Mouse (Mus musculus) ovary, postnatal 10 days (tissue): ENCODE data around the gene Mmadhc.

ENCODE experiments used
- DNase-seq: peaks from one replicate; pipeline ENCODE4 v3.0.0; 2022; ENCODE audit warnings: low spot score

The Mmadhc gene

DNA sequence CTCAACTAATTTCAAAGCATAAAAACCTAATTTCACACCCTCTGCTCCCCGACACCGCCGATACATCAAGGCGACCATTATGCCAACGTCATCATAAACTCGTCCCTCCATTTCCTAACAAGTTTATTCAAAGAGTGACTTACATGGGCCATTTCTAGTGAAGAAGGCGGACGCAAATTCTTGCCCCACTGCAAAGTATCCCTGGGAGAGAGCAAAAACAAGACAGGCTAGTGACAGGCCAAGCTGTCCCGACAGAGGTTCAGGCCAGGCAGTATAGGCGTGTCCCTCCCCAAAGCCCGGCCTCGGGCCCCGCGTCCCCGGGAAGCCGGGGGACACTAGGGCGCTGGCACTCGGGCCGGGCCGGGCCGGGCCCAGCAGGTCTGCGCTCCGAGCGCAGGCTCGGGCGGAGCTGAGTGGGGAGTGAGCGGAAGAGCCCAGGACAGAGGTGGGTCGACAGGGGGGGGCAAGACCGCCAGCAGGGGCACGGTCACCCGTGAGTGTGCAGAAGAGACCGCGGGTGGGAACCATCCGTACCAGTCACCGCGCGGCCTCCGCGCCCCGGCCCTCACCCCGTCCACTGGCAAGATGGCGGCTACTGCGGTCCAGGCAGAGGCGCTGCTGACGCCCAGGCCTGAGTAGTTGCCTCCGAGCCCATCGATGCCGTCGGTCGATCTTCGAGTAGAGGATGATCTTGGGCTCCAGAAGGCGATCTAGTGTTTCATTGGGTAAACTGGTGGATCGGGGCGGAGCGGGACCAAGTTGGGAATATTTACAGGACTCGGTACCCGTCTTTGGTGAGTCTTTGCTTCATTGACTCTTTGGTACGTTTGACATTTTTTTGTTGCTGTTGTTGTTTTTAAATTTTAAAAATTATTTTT, at the start of gene Mmadhc:
Gene Mmadhc, minus strand, starts transcription at position 693 of the 878 bp plus-strand sequence.
- peak; percentile 72 for DNase-seq

DNA sequence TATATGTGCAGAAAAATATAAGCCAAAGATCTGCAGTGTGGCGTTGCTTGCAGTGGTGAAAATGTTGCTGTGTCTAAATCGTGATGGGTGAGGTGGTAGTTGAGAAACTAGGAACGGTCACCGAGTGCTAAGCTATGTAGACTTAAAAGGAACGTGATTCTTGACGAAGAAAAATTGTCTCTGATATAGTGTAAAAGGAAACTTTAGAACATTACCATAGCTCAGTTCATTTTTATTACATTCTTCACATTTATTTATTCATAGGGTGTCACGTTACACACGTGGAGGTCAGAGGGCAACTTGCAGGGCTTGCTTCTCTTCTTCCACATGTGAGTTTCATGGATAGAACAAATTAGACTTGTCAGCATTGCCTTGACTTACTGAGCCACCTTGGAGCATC, 47.0 kb upstream of the Mmadhc start:
- DNase-seq: no peak

DNA sequence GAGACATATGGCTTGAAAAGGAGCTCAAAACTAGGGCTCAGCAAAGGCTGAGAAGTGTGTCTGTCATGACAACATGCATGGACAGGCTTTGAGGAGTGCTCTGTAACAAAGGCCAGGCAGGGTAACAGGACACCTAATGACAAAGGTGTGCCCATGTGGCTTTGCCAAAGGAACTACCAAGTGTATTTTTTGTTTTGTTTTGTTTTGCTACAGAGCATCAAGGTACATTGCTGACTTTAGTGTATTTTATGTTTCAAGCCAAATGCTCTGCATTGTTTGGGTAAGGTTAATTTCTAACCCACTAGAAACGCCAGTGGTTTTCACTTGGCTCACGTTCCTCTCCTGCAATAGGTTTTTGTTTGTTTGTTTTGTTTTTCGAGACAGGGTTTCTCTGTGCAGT, 42.5 kb upstream of the Mmadhc start:
- no peak for DNase-seq

DNA sequence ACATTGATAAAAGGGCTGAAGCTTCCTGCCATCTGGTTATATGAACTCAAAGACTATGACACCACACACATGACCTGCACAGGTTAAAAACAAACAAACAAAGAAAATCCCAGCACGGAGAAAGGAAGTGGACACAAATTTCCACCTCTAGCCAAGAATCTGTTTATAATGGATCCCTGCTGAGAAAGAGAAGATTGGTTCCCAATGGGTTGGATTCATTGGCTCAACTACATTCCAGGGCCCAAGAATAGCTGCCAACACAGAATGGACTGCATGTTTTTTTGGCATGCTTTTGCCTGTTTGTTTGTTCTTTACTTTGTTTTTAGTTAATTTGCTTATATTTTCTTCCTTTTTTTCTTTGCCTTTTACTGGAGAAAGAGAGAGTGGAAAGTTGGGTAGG, 41.0 kb upstream of the Mmadhc start:
- no peak for DNase-seq

DNA sequence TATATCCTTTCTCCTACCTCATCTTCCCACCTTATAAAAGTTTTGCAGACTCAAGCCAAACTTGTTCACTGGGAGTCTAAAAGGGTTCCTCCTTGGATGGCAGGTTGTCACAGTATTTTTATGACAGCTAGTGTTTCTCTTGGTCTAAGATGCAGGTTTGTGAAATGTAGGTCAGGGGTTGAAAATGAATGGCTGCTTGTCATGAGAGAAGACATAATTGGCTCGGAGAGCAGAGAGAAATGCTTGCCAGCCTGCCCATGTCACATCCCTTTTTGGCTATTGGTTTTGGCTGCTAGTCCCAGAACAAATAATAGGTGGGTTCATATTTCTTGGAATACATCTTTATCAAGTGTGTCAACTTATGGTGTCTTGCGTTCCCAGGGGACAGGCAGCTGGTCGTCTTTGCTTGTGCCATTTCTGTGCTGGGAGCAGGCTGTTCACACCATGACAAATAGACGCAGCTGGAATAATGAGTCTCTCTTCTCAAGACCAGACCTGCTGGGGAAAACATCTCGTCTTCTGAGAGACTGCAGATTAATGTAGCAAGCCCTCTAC, 35.2 kb upstream of the Mmadhc start:
- no peak for DNase-seq

DNA sequence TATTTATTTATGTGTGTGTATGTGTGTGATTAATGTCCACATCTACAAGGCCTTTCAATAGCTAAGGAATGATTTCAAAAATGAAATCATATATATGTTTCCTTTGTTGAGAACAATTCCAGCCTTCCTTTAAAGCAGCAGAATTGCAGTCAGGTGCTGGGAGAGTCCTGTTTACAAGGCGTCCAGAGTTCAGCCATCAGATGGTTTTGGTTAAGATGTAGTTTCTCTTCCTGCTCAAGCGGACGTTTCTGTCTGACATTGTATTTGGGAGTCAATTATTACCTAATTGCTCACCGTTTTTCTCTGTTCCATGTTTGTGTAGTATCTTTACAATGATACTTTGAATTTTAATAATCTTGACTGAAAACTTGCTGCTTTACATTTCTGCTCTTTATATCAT, 31.6 kb upstream of the Mmadhc start:
- no peak for DNase-seq

DNA sequence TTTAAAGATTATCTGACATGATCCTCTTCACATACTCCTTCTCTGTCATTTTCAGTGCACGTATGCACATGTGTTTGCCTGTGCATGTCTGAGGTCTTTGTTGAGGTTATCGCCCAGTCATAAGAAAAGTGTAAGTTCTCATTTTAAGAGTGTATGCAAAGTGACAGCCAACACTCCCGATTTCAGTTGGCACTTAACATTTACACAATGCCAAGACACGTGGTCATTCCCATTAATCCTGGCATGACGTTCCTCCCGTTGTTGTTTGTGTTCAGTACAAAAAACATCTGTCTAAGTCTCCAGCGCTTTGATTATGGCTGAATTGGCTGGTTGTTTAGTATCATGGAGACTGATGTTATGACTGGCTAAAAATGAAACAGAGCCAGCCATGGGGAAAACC, 28.2 kb upstream of the Mmadhc start:
- DNase-seq: no peak

DNA sequence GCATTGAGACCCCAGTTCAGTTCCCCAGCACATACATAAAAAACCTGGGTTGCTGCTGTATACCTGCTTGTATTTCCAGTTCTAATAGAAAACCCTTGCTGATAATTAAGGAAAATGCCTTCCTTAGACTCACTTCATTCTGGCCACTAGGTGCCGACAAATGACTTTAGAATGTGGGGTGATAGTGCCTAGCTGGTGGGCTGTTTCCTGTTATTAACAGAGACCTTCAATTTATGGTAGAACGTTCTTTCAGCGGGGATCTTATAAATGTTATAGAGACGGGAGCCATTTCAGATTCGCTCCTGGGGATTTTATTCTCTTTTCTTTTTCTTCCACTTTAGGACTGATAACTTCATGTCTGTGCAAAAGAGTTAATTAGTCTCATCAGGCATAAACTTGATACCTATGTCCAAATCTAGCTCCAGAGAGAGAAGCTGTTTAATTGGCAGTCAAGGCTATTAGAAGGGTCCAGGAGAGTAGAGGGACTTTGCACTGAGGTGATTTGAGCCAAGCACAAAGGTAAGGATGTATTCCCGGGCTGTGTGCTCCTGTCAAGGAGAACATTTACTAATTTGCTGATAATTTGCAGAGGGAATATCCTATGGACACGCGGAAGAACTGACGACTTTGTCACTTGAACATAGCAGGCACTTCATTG, 10.2 kb upstream of the Mmadhc start:
- no peak for DNase-seq

DNA sequence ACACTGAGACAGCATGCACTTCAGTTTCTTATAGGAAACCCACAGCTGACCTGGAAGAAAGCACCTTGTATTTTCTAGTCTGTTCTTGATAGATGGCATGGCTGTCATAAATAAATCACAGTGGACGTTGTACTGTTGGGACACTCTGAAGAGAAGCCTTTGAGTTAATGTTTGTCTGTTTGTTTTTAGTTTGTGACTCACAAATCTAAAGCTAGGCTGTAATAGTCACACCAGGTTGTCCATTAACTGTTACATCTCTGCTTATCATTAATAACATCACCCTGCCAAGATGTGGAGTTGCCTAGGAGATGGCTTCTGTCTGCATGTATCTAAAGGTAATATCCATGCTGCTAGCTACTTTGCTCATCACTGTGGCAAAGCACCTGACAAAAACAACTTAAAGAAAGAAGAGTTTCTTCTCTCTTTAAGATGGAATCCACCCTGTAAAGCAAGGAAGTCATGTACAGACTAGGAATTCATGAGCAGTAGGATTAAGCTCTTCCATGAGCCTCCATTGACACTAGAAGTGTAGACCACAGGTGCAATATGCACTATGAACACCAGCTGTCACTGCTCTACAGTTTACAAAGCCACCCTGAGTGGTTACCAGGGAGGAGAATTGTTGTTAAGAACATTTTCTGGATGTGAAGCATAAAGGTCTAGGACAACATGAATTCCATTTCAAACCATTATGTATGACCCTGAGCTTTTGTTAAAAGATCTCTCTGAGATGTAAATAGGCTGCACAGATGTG, 8.4 kb upstream of the Mmadhc start:
- DNase-seq: no peak

DNA sequence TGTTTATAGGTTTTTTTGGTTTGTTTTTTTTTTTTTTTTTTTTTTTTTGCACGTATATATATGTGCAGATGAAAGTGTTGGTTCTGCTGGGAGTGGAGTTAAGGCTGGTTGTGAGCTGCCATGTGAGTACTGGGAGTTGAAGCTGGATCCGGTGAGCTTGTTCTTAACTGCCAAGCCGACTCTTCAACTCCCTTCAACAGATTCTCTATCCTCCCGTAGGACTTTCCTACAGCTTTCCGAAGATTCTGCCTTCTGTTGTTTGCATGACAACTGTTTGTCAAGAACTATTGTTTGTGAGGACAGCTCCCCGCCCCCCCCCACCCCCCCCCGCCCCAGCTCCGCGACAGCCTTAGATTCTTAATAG, 368 bp upstream of the Mmadhc start:
- DNase-seq: no peak

DNA sequence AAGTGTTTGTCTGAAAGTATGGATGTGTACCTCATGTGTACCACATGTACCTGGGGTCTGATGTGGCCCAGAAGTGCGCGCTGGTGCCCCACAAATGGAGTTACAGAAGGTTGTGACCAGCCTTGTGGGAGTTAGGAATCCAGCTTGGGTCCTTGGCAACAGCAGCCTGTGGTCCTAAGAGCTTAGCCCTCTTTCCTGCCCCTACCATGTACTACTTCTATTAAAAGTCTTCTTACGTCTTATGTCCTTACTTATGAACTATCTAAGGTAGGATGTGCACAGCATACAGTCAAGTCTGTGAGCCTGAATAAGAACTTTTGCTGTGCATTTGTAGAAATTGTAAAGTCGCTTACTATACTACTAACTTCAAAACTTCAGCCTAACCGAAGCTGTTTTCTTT, 1.0 kb downstream of the Mmadhc start:
- no peak for DNase-seq

DNA sequence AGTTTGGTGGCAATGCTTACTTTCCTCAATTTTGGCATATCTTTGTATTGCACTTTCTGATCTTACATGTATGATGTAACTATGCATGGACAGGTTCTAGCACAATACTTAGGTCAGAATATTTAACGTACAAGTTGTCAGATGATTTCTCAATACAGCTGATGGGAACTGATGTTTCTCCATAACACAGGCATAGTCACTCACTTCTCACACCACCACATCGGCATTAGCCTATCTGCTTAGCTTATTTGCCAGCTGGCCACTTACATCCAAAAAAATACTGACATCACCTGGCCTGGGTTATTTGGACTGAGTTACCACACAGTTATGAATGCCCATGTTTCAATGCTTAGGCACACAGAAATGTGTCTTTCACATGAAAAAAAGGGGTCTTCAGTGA, 2.5 kb downstream of the Mmadhc start:
- DNase-seq: no peak

DNA sequence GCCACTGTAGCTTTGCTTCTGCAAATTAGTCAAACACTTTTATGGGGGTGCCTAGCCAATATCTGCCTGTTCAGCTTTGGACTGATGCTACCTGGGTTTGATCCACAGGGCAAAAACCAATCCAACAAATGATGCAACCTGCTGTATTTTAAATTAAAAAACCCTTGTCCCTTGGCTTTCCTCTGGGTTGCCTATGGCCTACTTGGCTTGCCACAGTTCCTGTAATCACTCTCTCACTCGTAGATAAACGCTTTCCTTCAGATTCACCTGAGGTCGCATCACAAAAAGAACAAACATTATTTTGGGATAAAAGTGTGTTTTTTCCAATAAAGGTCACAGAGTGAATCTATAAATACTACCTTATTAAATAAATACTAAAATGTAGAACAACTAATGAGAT, 3.0 kb downstream of the Mmadhc start:
- no peak for DNase-seq

DNA sequence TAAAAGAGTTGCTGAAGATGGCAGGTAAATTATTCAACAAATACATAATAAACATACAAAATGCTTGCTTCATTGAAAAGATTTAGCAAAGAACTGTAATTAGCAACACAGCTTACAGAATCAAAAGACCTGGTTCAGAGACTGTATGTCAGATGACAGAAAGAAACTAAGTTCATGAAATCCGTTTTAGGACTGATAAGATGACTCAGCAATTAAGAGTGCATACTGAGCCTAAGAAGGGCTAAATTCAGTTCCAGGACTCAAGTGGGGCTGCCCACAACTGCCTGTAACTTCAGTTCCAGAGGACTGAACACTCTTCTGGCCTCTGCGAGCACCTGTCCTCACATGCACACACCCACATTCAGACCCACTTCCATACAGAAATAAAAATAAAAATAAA, 4.7 kb downstream of the Mmadhc start:
- DNase-seq: no peak

DNA sequence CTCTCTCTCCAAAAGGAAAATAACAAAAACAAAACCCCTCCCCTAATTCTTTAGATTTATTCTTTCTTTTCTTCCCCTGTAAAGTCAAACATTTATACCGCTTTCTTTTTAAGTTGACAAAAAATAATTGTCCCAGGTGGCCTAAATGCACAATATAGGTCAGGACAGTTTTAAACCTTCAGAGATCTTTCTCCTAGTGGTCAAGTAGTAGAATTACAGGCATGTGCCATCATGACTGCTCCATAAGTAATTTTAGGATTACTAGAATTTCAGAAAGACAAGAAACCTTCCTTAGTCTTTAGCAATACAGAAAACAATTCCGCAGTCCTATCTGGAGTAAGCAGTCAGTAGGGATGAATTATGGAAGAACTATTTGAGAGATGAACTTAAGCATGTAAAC, 5.8 kb downstream of the Mmadhc start:
- DNase-seq: no peak

DNA sequence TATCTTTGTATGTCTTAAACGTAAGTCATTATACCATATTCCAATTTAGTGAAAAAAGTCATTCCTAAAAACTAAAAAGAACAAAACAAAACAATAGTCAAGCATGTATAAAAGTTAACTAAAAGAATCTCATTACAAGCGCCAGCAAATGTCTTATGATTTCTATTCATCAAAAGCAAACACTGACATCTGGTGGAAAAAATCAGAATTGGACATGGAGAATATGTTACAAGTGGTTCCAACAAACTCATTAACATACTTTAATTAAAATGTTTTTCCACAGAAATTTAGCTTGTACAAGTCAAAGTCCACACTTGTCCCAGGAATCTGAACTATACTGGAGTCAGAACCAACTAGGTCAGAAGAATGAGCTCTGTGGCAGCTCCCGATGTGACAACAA, 11.8 kb downstream of the Mmadhc start:
- no peak for DNase-seq

DNA sequence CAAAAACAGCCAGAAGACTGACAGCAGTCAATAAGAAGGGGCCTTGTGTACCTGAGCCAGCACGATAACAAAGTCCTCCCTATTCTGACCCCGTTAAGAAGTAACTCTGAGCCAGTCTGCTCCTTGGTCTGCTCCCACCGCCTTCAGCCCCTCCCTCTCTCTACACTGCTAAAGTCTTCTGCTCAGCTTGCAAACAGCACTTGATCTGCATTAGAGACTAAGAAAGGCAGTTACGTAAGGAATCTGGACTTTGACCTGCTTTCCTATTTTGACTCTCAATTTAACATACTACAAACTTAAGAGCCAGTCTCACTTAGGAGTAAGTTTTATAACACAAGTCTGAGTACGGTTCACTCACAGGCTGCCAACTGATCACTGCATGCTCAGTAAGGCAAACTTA, 12.6 kb downstream of the Mmadhc start:
- DNase-seq: no peak

DNA sequence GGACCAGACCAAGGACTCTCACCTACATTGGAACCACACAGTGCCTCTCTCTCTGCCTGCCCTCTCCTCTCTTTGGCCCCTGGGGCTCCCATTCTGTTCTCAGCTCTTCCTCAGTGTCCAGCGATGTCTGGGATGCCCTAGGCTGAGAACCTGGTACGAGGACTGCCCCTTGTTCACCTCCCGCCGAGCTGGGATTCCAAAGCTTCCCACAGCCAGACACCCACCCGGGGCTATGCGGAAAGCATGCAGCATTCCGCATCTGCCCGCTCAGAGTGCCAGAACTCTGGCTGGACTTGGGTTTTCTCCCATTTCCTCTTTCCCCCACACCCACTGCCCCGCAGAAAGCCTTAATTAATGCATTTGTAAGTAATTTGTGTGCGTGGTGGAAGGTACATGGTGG, 19.9 kb downstream of the Mmadhc start:
- no peak for DNase-seq

DNA sequence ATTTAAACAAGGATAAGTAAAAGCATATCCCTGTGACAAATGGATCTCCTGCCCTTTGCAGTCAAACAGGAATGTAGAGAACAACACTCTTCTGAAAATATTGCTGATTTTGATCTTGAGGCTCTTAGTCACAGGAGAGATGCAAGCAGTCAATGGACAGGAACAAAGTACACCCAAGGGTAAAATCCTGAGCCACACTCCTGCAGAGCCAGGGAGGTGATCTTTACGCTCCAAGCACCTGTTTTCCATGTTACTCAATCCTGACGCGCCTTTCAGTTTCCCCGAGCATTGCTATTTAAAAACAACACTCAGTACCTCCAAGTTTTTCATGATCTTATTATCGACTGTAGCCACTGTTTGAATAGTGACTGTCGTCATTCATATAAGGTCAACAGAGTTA, 23.2 kb downstream of the Mmadhc start:
- DNase-seq: no peak

DNA sequence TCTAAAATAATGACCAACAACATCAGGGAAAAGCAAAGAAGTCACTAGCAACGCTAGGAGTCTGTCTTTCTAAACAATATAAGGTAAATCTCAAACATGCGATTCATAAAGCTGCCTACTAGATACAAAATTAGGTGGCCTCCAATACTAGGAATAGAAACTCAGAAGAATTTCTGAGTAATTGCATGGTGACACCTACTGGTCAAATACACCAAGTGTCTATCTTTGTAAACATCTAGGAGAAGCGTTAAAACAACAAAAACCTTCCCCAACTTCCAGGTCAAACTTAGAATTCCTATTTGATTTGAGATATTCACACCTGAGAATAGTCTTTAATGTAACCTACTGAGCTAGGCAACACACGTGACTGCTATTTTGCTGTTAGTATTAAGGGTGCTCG, 24.4 kb downstream of the Mmadhc start:
- DNase-seq: no peak

DNA sequence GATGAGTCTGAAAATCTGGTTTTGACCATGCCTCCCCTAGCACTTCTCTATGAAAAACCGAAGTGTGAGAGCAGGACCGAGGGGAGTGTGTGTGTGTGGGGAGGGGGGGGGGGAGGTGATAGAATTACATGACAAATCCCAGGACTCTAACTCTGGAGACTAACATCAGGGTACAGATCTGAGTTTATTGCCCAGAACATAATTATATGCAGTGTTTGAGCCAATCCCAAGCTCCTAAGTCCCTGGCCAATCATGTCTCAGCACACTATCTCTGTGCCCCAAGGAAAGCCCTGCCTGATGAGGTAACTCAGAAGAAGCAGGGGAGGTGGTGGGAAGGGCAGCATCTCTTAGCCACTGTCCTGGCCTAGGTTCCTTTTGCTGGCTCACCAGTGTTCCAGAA, 28.1 kb downstream of the Mmadhc start:
- no peak for DNase-seq

DNA sequence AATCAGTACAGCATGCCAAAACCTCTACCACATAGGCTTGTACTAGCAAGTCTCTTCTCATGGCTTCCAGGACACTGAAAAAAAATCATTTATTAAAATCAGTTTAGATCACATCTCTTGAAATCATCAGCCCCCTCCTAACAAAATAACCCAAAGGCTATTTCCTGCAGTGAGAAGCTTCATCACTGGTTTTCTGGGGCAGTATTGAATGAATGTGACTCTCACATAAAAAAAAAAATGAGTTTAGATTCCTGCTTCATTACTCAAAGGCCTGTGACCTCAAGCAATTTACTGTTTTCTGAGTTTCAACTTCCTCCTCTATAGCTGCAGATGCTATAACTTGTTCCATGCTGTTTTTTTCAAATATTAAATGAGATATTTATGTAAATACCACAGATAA, 29.6 kb downstream of the Mmadhc start:
- no peak for DNase-seq
